Mouse (Mus musculus): ENCODE results near the gene Tlr9. TPM values are rescaled to one million over a fixed set of nuclear protein-coding genes. Genes with fewer than 3 reads are reported as not detected.

Gene Tlr9
- polyA plus RNA-seq, 1 experiment from 2014 or later, result 0.12 TPM

DNA sequence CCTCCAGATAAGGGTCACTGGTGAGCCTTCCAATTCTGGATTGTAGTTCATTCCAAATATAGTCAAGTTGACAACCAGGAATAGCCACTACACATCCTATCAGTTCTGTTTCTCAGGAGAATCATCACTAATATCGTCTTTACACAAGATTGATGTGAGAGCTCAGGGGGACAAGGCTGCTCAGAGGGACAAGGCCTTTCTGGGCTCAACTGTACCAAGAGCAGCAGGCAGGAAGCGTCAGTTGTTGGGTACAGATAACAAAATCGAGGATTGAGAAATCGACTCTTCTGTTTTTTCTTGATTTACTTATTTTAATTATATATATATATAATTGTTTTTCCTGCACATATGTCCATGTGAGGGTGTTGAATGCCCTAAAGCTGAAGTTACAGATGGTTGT, 36.0 kb downstream of the Tlr9 start:
- TF ChIP-seq EP300 (IDR thresholded peaks at IDR 0.05), result no peak
- no peak for TF ChIP-seq CTCF (IDR thresholded peaks at IDR 0.05)
- Histone ChIP-seq H3K27me3 (replicated peaks; ENCODE audit: insufficient read depth, low read length) (no peaks in the 10 kb centered on the region), H3K4me2 (replicated peaks; ENCODE audit: low read depth, low read length) (no peak overlapping the region), H3K27ac (ENCODE audit: low read length) (0 out of 2 replicates have a peak overlapping the region, but pooled peaks have one; percentile 20), H3K9me3 (ENCODE audit: low read length) (no peaks in the 10 kb centered on the region), H3K4me1 (ENCODE audit: insufficient read depth, low read depth, low read length) (peaks cover 3% of the 10 kb centered on the region; the same call in 1 of the 2 replicates), H3K36me3 (ENCODE audit: insufficient read depth, low read length) (no peaks in the 10 kb centered on the region), H3K9ac (replicated peaks; ENCODE audit: low read depth) (no peak overlapping the region), H3K4me3 (ENCODE audit: low read depth, low read length) (no peak overlapping the region)
- WGBS, result 70% methylated on average over 4 of the region's 4 CpGs
- ATAC-seq (no peak), DNase-seq (ENCODE audit: low spot score) (no peak)

GRCm38 (mm10) chr9:106258990-106259389, 36.6 kb downstream of the Tlr9 start:
- whole genome bisulfite sequencing, result 48% methylated on average over 5 of the region's 5 CpGs
- Histone ChIP-seq H3K27me3 (replicated peaks; ENCODE audit: insufficient read depth, low read length) (no peaks in the 10 kb centered on the region), H3K36me3 (ENCODE audit: insufficient read depth, low read length) (no peaks in the 10 kb centered on the region), H3K4me1 (ENCODE audit: insufficient read depth, low read depth, low read length) (peaks cover 3% of the 10 kb centered on the region; the same call in 1 of the 2 replicates), H3K9me3 (ENCODE audit: low read length) (no peaks in the 10 kb centered on the region), H3K4me2 (replicated peaks; ENCODE audit: low read depth, low read length) (no peak overlapping the region), H3K27ac (ENCODE audit: low read length) (0 out of 2 replicates have a peak overlapping the region, but pooled peaks have one; percentile 20), H3K9ac (replicated peaks; ENCODE audit: low read depth) (no peak overlapping the region), H3K4me3 (ENCODE audit: low read depth, low read length) (no peak overlapping the region)
- DNase-seq (ENCODE audit: low spot score), result peak; percentile 36
- peak; percentile 41; the same call in 1 of the 2 replicates for ATAC-seq
- 0 out of 2 replicates have a peak, but pooled peaks have one; percentile 10 for TF ChIP-seq EP300 (IDR thresholded peaks at IDR 0.05)
- TF ChIP-seq CTCF (IDR thresholded peaks at IDR 0.05), result no peak

GRCm38 (mm10) chr9:106261058-106261457, 38.7 kb downstream of the Tlr9 start:
- ATAC-seq, result no peak
- WGBS, result 83% methylated on average over 6 of the region's 6 CpGs
- TF ChIP-seq EP300 (IDR thresholded peaks at IDR 0.05), result no peak
- no peak for TF ChIP-seq CTCF (IDR thresholded peaks at IDR 0.05)
- Histone ChIP-seq H3K4me2 (replicated peaks; ENCODE audit: low read depth, low read length) (no peak overlapping the region), H3K9me3 (ENCODE audit: low read length) (no peaks in the 10 kb centered on the region), H3K4me1 (ENCODE audit: insufficient read depth, low read depth, low read length) (peaks cover 10% of the 10 kb centered on the region; the same call in 1 of the 2 replicates), H3K27ac (ENCODE audit: low read length) (no peak overlapping the region), H3K27me3 (replicated peaks; ENCODE audit: insufficient read depth, low read length) (no peaks in the 10 kb centered on the region), H3K4me3 (ENCODE audit: low read depth, low read length) (no peak overlapping the region), H3K9ac (replicated peaks; ENCODE audit: low read depth) (no peak overlapping the region), H3K36me3 (ENCODE audit: insufficient read depth, low read length) (no peaks in the 10 kb centered on the region)
- no peak for DNase-seq (ENCODE audit: low spot score)

- no peaks in the 10 kb centered on the region for H3K36me3 ChIP-seq (ENCODE audit: insufficient read depth, low read length)
- TF ChIP-seq CTCF (IDR thresholded peaks at IDR 0.05), result no peak
- no peak for TF ChIP-seq EP300 (IDR thresholded peaks at IDR 0.05)
- no peak overlapping the region for H3K4me2 ChIP-seq (replicated peaks; ENCODE audit: low read depth, low read length)
- DNase-seq (ENCODE audit: low spot score) (no peak), ATAC-seq (no peak)
- peaks cover 10% of the 10 kb centered on the region; the same call in 1 of the 2 replicates for H3K4me1 ChIP-seq (ENCODE audit: insufficient read depth, low read depth, low read length)
- H3K27me3 ChIP-seq (replicated peaks; ENCODE audit: insufficient read depth, low read length), result no peaks in the 10 kb centered on the region
- no peak overlapping the region for H3K27ac ChIP-seq (ENCODE audit: low read length)
- WGBS, result 77% methylated on average over 3 of the region's 3 CpGs
- no peak overlapping the region for H3K4me3 ChIP-seq (ENCODE audit: low read depth, low read length)
- H3K9ac ChIP-seq (replicated peaks; ENCODE audit: low read depth), result no peak overlapping the region
- no peaks in the 10 kb centered on the region for H3K9me3 ChIP-seq (ENCODE audit: low read length)
These were observed 39.1 kb downstream of the Tlr9 start for GRCm38 (mm10) chr9:106261491-106261890.

DNA sequence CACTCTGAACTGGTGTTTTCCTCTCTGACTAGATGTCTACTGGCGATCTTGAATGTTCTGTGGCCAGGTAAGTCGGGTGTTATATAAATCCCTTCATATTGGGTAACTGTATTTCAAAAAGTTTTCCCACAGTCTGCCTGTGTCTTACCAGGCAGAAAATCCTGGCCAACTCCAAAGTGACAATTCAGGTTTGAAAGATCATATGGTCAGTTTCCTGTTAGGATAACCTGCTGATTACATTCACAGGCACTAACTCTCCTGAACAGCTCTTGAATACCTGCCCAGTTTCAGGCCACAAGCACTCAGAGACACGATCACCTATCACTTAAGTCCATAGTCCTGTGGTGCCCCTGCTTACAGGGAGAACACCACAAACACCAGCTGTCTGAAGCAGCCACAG, 39.7 kb downstream of the Tlr9 start:
- H3K9me3 ChIP-seq (ENCODE audit: low read length), result no peaks in the 10 kb centered on the region
- H3K36me3 ChIP-seq (ENCODE audit: insufficient read depth, low read length), result no peaks in the 10 kb centered on the region
- DNase-seq (ENCODE audit: low spot score) (no peak), ATAC-seq (no peak)
- WGBS, result 58% methylated on average over 3 of the region's 3 CpGs
- H3K4me3 ChIP-seq (ENCODE audit: low read depth, low read length), result no peak overlapping the region
- peaks cover 10% of the 10 kb centered on the region; the same call in 1 of the 2 replicates for H3K4me1 ChIP-seq (ENCODE audit: insufficient read depth, low read depth, low read length)
- no peak overlapping the region for H3K9ac ChIP-seq (replicated peaks; ENCODE audit: low read depth)
- no peak overlapping the region for H3K27ac ChIP-seq (ENCODE audit: low read length)
- no peak for TF ChIP-seq CTCF (IDR thresholded peaks at IDR 0.05)
- TF ChIP-seq EP300 (IDR thresholded peaks at IDR 0.05), result no peak
- H3K4me2 ChIP-seq (replicated peaks; ENCODE audit: low read depth, low read length), result no peak overlapping the region
- H3K27me3 ChIP-seq (replicated peaks; ENCODE audit: insufficient read depth, low read length), result no peaks in the 10 kb centered on the region

DNA sequence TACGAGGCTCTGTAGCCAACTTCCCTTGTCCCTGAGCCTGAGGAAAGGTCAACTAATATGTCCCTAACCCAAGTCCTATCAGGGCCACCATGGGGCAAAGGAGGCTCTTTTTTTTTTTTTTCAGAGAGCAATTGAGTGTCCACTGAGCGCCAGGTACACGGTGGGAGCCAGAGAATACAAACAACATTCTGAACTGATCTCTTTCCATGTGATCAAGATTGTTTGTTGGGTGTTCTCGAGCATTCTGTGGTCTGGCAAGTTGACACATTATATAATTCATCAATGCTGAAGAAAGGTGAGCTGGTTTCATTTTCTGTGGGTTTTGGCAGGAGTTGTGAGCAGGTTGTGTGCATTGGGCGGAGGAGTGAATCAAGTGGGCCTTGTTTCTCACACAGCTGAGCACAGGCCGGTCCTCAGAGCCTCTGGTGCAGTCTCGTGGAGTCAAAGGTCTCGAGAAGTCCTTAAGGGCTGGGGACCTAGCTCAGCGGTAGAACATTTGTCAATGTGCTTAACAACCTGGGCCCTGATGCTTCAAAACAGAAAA, 41.1 kb downstream of the Tlr9 start:
- 55% methylated on average over 9 of the region's 9 CpGs for WGBS
- H3K9ac ChIP-seq (replicated peaks; ENCODE audit: low read depth), result no peak overlapping the region
- no peaks in the 10 kb centered on the region for H3K27me3 ChIP-seq (replicated peaks; ENCODE audit: insufficient read depth, low read length)
- DNase-seq (ENCODE audit: low spot score) (peak; percentile 76), ATAC-seq (peak; percentile 69)
- no peak overlapping the region for H3K4me3 ChIP-seq (ENCODE audit: low read depth, low read length)
- no peaks in the 10 kb centered on the region for H3K9me3 ChIP-seq (ENCODE audit: low read length)
- H3K36me3 ChIP-seq (ENCODE audit: insufficient read depth, low read length), result no peaks in the 10 kb centered on the region
- peaks cover 10% of the 10 kb centered on the region; the same call in 1 of the 2 replicates for H3K4me1 ChIP-seq (ENCODE audit: insufficient read depth, low read depth, low read length)
- no peak overlapping the region for H3K4me2 ChIP-seq (replicated peaks; ENCODE audit: low read depth, low read length)
- TF ChIP-seq CTCF (IDR thresholded peaks at IDR 0.05), result no peak
- 0 out of 2 replicates have a peak, but pooled peaks have one; percentile 26 for TF ChIP-seq EP300 (IDR thresholded peaks at IDR 0.05)
- H3K27ac ChIP-seq (ENCODE audit: low read length), result peak overlapping the region; percentile 39; the same call in 1 of the 2 replicates
